Mouse (Mus musculus): ENCODE results near the gene Ppp2r1b.

DNA sequence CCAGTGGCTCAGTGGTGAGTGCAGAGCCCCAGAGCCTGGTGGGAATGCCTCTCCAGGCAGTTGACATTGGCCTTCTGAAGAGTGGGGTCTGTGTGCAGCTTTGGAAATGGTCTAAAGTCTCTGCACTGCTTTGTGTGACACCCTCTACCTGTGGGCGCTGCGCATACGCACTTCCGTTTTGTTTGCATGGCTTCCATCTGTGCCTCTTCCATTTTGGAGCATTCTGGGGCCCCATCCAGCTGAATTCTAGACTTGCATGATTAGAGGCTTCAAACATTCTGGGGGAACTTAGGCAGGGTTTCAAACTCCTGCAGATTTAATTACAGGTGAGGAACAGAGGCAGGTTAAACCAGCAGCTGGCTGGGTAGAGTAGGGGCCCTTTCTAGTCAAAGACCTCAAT lies 12.9 kb upstream of the Ppp2r1b start:
- TF ChIP-seq CTCF (IDR thresholded peaks at IDR 0.05; ENCODE audit: low read depth, low read length) (no peak), POLR2A (IDR thresholded peaks at IDR 0.05; ENCODE audit: extremely low read depth, insufficient read depth, low read length) (no peak)

Measured in liver, adult 2 months (tissue).